Mouse (Mus musculus): ENCODE measurements around the gene Gm28047.

- TF ChIP-seq POLR2A (IDR thresholded peaks at IDR 0.05; ENCODE audit: insufficient read depth, low read depth, low read length): no peak
- no peak for TF ChIP-seq CTCF (IDR thresholded peaks at IDR 0.05)
These were observed 31.8 kb upstream of the Gm28047 start for GRCm38 (mm10) chr15:102656658-102657057.
